Mouse (Mus musculus) adrenal gland, postnatal 10 days (tissue): Measurements from ENCODE around the gene 1700042G07Rik. TPM values are rescaled to one million over a fixed set of nuclear protein-coding genes. Genes with fewer than 3 reads are reported as not detected.
A peak's percentile ranks its signal among the peaks of the same experiment; 100 is the strongest.

Source experiments
- DNase-seq: peaks from one replicate; pipeline ENCODE4 v3.0.0; 2021; ENCODE audit warnings: mixed read lengths
- long read RNA-seq, 2 experiments: library from polyadenylated mRNA; stranded (forward); transcript quantifications; one replicate each; pipeline ENCODE4 v2.0.0; 2021
- total RNA-seq, 2 experiments: library from RNA; stranded (reverse); gene quantifications; 2 replicates each; pipeline ENCODE4 v1.2.3; 2021

1700042G07Rik gene
- not detected for total RNA-seq
- long read RNA-seq, experiment 1: 0 reads
- long read RNA-seq, experiment 2: 0 reads

- DNase-seq: no peak
Observed at GRCm38 (mm10) chr4:116173072-116173471, at the start of gene 1700042G07Rik, which contains the start of gene Gm49337. TSS of gene 1700042G07Rik (plus strand) at chr4:116173372. TSS of gene Gm49337 (plus strand) at chr4:116173384.

GRCm38 (mm10) chr4:116123602-116124519 lies 49.3 kb upstream of the 1700042G07Rik start, which contains the start of the genes Rad54l and Pomgnt1:
TSS of gene Rad54l (minus strand) at chr4:116123690.
TSS of gene Pomgnt1 (plus strand) at chr4:116123840.
- DNase-seq: peak; percentile 86

- no peak for DNase-seq
Observed at GRCm38 (mm10) chr4:116125803-116126386, 47.3 kb upstream of the 1700042G07Rik start.

GRCm38 (mm10) chr4:116127956-116128355 lies 45.2 kb upstream of the 1700042G07Rik start:
- no peak for DNase-seq

GRCm38 (mm10) chr4:116133126-116133525 lies 40.0 kb upstream of the 1700042G07Rik start:
- DNase-seq: no peak

- DNase-seq: no peak
Observed at GRCm38 (mm10) chr4:116134990-116135389, 38.2 kb upstream of the 1700042G07Rik start.

- no peak for DNase-seq
Observed at GRCm38 (mm10) chr4:116137421-116137996, 35.7 kb upstream of the 1700042G07Rik start.

- DNase-seq: no peak
Observed at GRCm38 (mm10) chr4:116140801-116141574, 32.2 kb upstream of the 1700042G07Rik start.

- no peak for DNase-seq
Observed at GRCm38 (mm10) chr4:116141736-116142135, 31.4 kb upstream of the 1700042G07Rik start.

GRCm38 (mm10) chr4:116142269-116142668 lies 30.9 kb upstream of the 1700042G07Rik start:
- DNase-seq: no peak

GRCm38 (mm10) chr4:116143317-116143811 lies 29.8 kb upstream of the 1700042G07Rik start:
- peak; percentile 68 for DNase-seq

- DNase-seq: peak; percentile 87
Observed at GRCm38 (mm10) chr4:116143891-116144717, 29.1 kb upstream of the 1700042G07Rik start.

- no peak for DNase-seq
Observed at GRCm38 (mm10) chr4:116149812-116150155, 23.4 kb upstream of the 1700042G07Rik start.

GRCm38 (mm10) chr4:116150156-116150861 lies 22.9 kb upstream of the 1700042G07Rik start:
- peak; percentile 86 for DNase-seq

- no peak for DNase-seq
Observed at GRCm38 (mm10) chr4:116150862-116151221, 22.3 kb upstream of the 1700042G07Rik start.

GRCm38 (mm10) chr4:116151238-116151637 lies 21.9 kb upstream of the 1700042G07Rik start, which contains the start of gene Lurap1:
TSS of gene Lurap1 (minus strand) at chr4:116151338.
- DNase-seq: no peak

GRCm38 (mm10) chr4:116152702-116153101 lies 20.5 kb upstream of the 1700042G07Rik start:
- no peak for DNase-seq

- no peak for DNase-seq
Observed at GRCm38 (mm10) chr4:116157882-116158281, 15.3 kb upstream of the 1700042G07Rik start.

- no peak for DNase-seq
Observed at GRCm38 (mm10) chr4:116159912-116160311, 13.3 kb upstream of the 1700042G07Rik start.

GRCm38 (mm10) chr4:116160769-116161168 lies 12.4 kb upstream of the 1700042G07Rik start:
- no peak for DNase-seq
